Mouse (Mus musculus) left cerebral cortex, adult 8-10 months (tissue): ENCODE measurements around the gene Cfl2. TPM values are rescaled to one million over a fixed set of nuclear protein-coding genes. Genes with fewer than 3 reads are reported as not detected.

Experiments used
- DNase-seq, 2 experiments: peaks; one replicate each; pipeline ENCODE4 v3.0.0; 2022; ENCODE audit warnings: low spot score in 2 of 2
- total RNA-seq, 4 experiments: library from RNA; stranded (reverse); gene quantifications; 2 replicates each; pipeline ENCODE4 v1.2.4; 2022

The Cfl2 gene
- total RNA-seq, 4 experiments from 2014 or later, result 109 to 134 (median 116) TPM

GRCm38 (mm10) chr12:54830574-54830973 lies 32.1 kb downstream of the Cfl2 start:
- DNase-seq, result peak; percentile 21 to 58

GRCm38 (mm10) chr12:54829876-54830275 lies 32.8 kb downstream of the Cfl2 start:
- DNase-seq, result no peak

- no peak for DNase-seq
Observed at GRCm38 (mm10) chr12:54828043-54828442, 34.6 kb downstream of the Cfl2 start.

- DNase-seq, result no peak
Observed at GRCm38 (mm10) chr12:54825202-54825601, 37.5 kb downstream of the Cfl2 start.

- DNase-seq, result peak; percentile 18 to 72
Observed at GRCm38 (mm10) chr12:54822836-54823426, 39.7 kb downstream of the Cfl2 start.

GRCm38 (mm10) chr12:54820684-54821161 lies 42.0 kb downstream of the Cfl2 start:
- no peak for DNase-seq

- DNase-seq, result no peak
Observed at GRCm38 (mm10) chr12:54819181-54819935, 43.3 kb downstream of the Cfl2 start.

GRCm38 (mm10) chr12:54810142-54810541 lies 52.5 kb downstream of the Cfl2 start:
- no peak for DNase-seq

Other genes starting within 250 kb of the Cfl2 start
- gene Sptssa, start 206.3 kb downstream of the Cfl2 start, total RNA-seq, result 10 to 100 TPM; 25.7 to 28.2 (median 27.2) TPM
- 10 to 100 TPM; 30.5 to 34.3 (median 32.0) TPM for gene Eapp, start 167.0 kb downstream of the Cfl2 start, total RNA-seq
- 10 to 100 TPM; 42.1 to 46.1 (median 44.4) TPM for gene Snx6, start 67.2 kb downstream of the Cfl2 start, total RNA-seq
- not detected for gene Gm20403, start 123.7 kb upstream of the Cfl2 start, total RNA-seq
- gene Baz1a, start 151.5 kb upstream of the Cfl2 start, total RNA-seq, result 1 to 10 TPM; 1.6 to 4.2 (median 3.4) TPM
- 10 to 100 TPM in 1 of 4 experiments, 1 to 10 TPM in 3; 7.1 to 13.8 (median 8.1) TPM for gene 2700097O09Rik, start 217.2 kb upstream of the Cfl2 start, total RNA-seq
- 100 to 1,000 TPM in 2 of 4 experiments, 10 to 100 TPM in 2; 95.1 to 102 (median 100) TPM for gene Srp54a, start 217.4 kb upstream of the Cfl2 start, total RNA-seq